Mouse (Mus musculus): ENCODE measurements at regions not wholly inside any gene's neighbourhood (a gene's known extent, or its start where the extent isn't known, plus 50 kb on each side); places are given as distances from the start of the nearest gene placed in this dataset.

GRCm38 (mm10) chr8:87297331-87297730, 175.1 kb downstream of the Cbln1 start:
- Histone ChIP-seq H3K4me3 (ENCODE audit: control insufficient read depth in 1 of 2, insufficient read depth in 1 of 2, low read depth in 2 of 2, low read length in 2 of 2) (no peak overlapping the region), H3K9ac (ENCODE audit: control insufficient read depth, low read depth, low read length, poor library complexity, severe bottlenecking) (no peak overlapping the region), H3K4me1 (ENCODE audit: control insufficient read depth in 1 of 2, insufficient read depth in 2 of 2, low read length in 2 of 2) (no peaks in the 10 kb centered on the region), H3K36me3 (ENCODE audit: control insufficient read depth in 1 of 2, insufficient read depth in 2 of 2, low read length in 2 of 2) (no peaks in the 10 kb centered on the region), H3K79me2 (ENCODE audit: control insufficient read depth, insufficient read depth, low read length, poor library complexity) (no peaks in the 10 kb centered on the region), H3K27me3 (ENCODE audit: control insufficient read depth in 1 of 2, insufficient read depth in 2 of 2, low read length in 2 of 2) (no peaks in the 10 kb centered on the region), H3K27ac (ENCODE audit: control insufficient read depth, low read depth, low read length) (no peak overlapping the region), H3K9me3 (replicated peaks; ENCODE audit: insufficient read depth, low read length) (no peaks in the 10 kb centered on the region)
- no peak for DNase-seq (ENCODE audit: low read depth, low spot score)
- TF ChIP-seq SIN3A (IDR thresholded peaks at IDR 0.05; ENCODE audit: low read length) (no peak), KAT2A (conservative IDR thresholded peaks at IDR 0.05; ENCODE audit: low read depth, low read length) (no peak), HCFC1 (IDR thresholded peaks at IDR 0.05; ENCODE audit: low read depth, low read length) (no peak), JUND (IDR thresholded peaks at IDR 0.05; ENCODE audit: low read depth, low read length) (no peak), MXI1 (IDR thresholded peaks at IDR 0.05; ENCODE audit: low read depth, low read length) (no peak), ETS1 (IDR thresholded peaks at IDR 0.05; ENCODE audit: low read depth, low read length) (no peak), NRF1 (IDR thresholded peaks at IDR 0.05; ENCODE audit: insufficient read depth, low read depth, low read length, poor library complexity, severe bottlenecking) (no peak), CHD2 (IDR thresholded peaks at IDR 0.05; ENCODE audit: low read length) (no peak), POLR2AphosphoS2 (IDR thresholded peaks at IDR 0.05; ENCODE audit: low read length) (no peak), TAL1 (IDR thresholded peaks at IDR 0.05; ENCODE audit: low read length) (no peak), MYC (IDR thresholded peaks at IDR 0.05; ENCODE audit: low read depth, low read length) (no peak), MAFK (IDR thresholded peaks at IDR 0.05; ENCODE audit: borderline replicate concordance, low read depth, low read length) (no peak), ZMIZ1 (IDR thresholded peaks at IDR 0.05; ENCODE audit: low read depth, low read length) (no peak)

GRCm38 (mm10) chr8:87286059-87286458, 186.3 kb downstream of the Cbln1 start:
- no peak for TF ChIP-seq SMC3 (IDR thresholded peaks at IDR 0.05; ENCODE audit: low read depth, low read length)
- TF ChIP-seq ZMIZ1 (IDR thresholded peaks at IDR 0.05; ENCODE audit: low read depth, low read length), result no peak
- DNase-seq (ENCODE audit: low read depth, low spot score), result no peak
- Histone ChIP-seq H3K4me3 (ENCODE audit: control insufficient read depth in 1 of 2, insufficient read depth in 1 of 2, low read depth in 2 of 2, low read length in 2 of 2) (no peak overlapping the region), H3K27me3 (ENCODE audit: control insufficient read depth in 1 of 2, insufficient read depth in 2 of 2, low read length in 2 of 2) (no peaks in the 10 kb centered on the region), H3K79me2 (ENCODE audit: control insufficient read depth, insufficient read depth, low read length, poor library complexity) (no peaks in the 10 kb centered on the region), H3K9me3 (replicated peaks; ENCODE audit: insufficient read depth, low read length) (no peaks in the 10 kb centered on the region), H3K4me1 (ENCODE audit: control insufficient read depth in 1 of 2, insufficient read depth in 2 of 2, low read length in 2 of 2) (no peaks in the 10 kb centered on the region), H3K27ac (ENCODE audit: control insufficient read depth, low read depth, low read length) (no peak overlapping the region), H3K9ac (ENCODE audit: control insufficient read depth, low read depth, low read length, poor library complexity, severe bottlenecking) (no peak overlapping the region), H3K36me3 (ENCODE audit: control insufficient read depth in 1 of 2, insufficient read depth in 2 of 2, low read length in 2 of 2) (no peaks in the 10 kb centered on the region)

- Histone ChIP-seq H3K79me2 (ENCODE audit: control insufficient read depth, insufficient read depth, low read length, poor library complexity) (no peaks in the 10 kb centered on the region), H3K9me3 (replicated peaks; ENCODE audit: insufficient read depth, low read length) (no peaks in the 10 kb centered on the region), H3K4me3 (ENCODE audit: control insufficient read depth in 1 of 2, insufficient read depth in 1 of 2, low read depth in 2 of 2, low read length in 2 of 2) (no peak overlapping the region), H3K27ac (ENCODE audit: control insufficient read depth, low read depth, low read length) (no peak overlapping the region), H3K9ac (ENCODE audit: control insufficient read depth, low read depth, low read length, poor library complexity, severe bottlenecking) (no peak overlapping the region), H3K27me3 (ENCODE audit: control insufficient read depth in 1 of 2, insufficient read depth in 2 of 2, low read length in 2 of 2) (no peaks in the 10 kb centered on the region), H3K4me1 (ENCODE audit: control insufficient read depth in 1 of 2, insufficient read depth in 2 of 2, low read length in 2 of 2) (no peaks in the 10 kb centered on the region), H3K36me3 (ENCODE audit: control insufficient read depth in 1 of 2, insufficient read depth in 2 of 2, low read length in 2 of 2) (no peaks in the 10 kb centered on the region)
- TF ChIP-seq CHD1 (IDR thresholded peaks at IDR 0.05; ENCODE audit: low read depth, low read length) (no peak), ZNF384 (IDR thresholded peaks at IDR 0.05; ENCODE audit: low read depth, low read length) (no peak), EP300 (IDR thresholded peaks at IDR 0.05; ENCODE audit: low read depth in 1 of 2, low read length in 2 of 2) (no peak), USF2 (IDR thresholded peaks at IDR 0.05; ENCODE audit: borderline replicate concordance in 1 of 2, insufficient read depth in 1 of 2, low read depth in 1 of 2, low read length in 2 of 2) (no peak), ETS1 (IDR thresholded peaks at IDR 0.05; ENCODE audit: low read depth, low read length) (no peak), NRF1 (IDR thresholded peaks at IDR 0.05; ENCODE audit: insufficient read depth, low read depth, low read length, poor library complexity, severe bottlenecking) (no peak)
- no peak for DNase-seq (ENCODE audit: low read depth, low spot score)
Observed at GRCm38 (mm10) chr8:87284356-87284755, 188.1 kb downstream of the Cbln1 start.
